Mouse (Mus musculus): Measurements from ENCODE around the gene Vnn1.

Gene Vnn1

DNA sequence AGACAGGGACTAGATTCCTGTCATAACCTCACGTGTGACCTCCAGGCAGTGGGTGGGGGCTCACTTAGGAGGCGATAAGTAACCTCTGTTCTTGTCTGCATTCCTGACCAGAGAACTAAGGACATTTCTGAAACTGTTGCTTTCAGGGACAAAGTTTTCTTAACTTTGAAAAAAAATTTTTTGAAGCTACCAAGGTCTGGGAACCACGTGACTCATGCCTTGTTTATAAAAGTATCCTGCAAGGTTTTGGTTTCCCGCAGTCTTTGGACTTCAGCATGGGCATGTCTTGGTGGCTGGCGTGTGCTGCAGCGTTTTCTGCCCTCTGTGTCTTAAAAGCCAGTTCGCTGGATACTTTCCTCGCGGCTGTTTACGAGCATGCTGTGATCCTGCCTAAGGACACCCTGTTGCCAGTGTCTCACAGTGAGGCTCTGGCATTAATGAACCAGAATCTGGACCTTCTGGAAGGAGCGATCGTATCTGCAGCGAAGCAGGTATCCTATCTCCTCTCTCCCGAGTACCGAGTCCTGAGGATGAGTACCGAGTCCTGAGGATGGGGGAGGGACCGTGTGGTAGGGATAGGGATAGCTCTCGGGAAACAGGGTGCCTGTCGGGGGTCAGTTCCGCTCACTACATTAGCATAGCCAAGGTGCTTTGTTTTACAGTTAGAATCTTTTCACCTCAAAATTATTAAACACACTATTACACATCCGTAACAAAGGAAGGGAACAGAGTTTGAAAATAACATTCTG is at the start of gene Vnn1:
Gene Vnn1 (plus strand): TSS at position 88 of the 749 bp plus-strand sequence.
- DNase-seq, result no peak

DNA sequence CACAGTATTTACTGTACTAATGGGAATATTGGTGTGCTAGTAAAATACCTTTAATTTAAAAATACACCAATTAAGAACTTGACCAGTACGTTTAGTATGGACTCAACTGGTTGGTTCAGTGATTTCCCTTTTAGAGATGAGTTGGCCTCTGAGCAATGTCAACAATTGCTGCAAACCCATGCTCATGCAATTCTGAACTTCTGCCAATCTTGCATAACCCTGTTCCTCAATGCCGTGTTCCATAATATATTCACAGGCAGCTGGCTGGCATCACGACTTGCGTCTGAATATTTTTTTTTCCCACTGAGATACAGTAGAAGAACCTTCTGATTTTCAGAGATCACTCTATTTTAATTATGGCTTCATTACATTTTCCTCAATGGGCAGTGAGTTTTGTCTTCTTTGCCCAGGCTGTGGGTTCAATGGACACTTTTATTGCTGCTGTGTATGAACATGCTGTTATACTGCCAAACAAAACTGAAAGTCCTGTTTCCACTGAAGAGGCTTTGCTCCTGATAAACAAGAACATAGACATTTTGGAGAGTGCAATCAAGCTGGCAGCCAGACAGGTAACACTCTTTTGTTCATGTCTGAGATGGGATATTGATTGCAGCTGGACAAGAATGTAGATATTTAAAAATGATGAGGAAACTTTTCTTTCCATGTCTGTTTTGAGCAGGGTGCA is 43.1 kb upstream of the Vnn1 start, which contains the start of gene Vnn3:
Gene Vnn3 (plus strand): TSS at position 235 of the 685 bp plus-strand sequence.
- DNase-seq, result no peak

DNA sequence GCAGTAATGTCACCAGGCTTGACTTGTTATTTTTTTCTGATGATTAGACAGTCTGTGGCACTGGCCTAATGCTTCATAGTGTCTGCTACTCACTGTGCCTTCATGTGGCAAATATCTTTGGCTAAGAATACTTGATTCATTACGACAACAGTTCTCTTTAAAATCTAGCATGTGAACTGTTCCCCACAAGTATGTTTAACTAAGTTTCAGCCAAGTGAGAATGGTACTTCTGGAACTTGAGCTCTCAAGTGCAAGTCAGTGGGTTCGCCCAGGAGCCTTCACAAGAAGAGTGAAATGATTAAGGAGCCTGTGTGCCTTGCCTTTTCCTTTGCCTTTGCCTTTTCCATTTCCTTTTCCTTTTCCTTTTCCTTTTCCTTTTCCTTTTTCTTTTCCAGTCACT is 42.4 kb upstream of the Vnn1 start:
- no peak for DNase-seq

DNA sequence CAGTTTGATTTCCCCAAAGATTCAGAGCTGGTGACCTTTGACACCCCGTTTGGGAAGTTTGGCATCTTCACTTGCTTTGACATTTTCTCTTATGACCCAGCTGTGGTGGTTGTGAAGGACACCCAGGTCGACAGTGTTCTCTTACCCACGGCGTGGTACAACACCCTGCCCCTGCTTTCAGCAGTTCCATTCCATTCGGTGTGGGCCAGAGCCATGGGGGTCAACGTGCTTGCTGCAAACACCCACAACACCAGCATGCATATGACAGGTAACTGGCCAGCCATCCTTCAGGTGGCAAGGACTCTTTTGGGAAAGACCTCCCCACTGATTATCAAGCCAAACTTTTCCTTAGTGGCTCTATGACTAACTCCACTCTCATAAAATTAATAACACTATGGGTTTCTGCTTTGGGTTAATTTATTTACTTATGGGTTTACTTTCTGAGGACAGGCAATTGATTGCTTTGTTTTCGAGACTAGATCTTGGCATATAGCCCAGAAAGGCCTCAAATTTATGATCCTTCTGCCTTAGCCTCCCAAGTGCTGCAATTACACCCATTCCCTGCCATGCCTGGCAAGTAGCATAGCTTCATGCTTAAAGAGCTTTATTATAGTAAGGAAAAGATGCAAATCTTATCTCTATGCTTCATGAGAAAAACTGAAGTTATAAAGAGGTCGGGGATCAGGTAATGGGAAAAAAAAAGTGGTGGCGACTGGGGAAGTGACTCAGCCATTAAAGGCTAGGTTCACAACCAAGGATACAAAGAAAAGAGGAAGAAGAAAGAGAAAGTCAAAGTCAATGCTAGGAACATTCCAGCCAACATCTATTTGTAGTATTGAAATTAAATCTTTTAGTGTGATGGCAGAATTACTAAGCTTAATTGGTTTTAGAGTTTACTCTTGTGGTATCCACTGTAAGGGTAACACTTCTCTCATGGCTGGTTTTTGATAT is 29.9 kb upstream of the Vnn1 start:
- DNase-seq, result no peak

DNA sequence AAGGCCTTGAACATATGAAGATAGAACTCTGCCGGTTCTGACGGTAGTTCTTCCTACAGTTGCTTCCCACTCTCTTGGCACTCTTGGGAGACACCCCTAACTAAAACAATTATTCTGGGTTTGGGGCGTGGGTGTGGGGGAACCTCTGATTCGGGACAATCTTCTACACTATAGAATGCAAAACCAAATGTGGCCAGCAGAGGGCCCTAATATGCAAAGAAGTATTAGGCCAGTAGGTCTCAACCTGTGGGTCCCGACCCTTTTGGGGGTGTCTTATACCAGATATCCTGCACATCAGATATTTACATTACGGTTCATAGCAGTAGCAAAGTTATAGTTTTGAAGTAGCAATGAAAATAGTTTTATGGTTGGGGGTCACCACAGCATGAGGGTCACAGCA is 13.8 kb upstream of the Vnn1 start:
- DNase-seq, result no peak

DNA sequence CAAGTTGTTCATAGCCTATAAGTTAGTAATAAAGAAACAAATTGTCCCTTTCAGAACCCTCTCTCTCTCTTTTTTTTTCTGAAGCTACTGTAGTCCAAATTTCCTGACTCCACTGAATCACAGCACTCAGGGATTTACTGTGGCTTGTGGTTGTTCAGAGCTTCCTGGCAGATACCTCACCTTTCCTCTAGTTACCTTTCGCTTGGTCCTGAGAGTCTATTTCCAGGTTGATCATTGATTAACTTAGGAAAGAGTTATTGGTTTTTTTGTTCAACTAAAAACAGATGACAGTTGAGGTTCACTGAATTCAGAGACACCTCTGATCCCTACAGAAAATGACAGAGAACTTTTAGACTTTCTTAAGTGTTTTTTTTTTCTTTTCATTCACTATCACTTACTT is 9.6 kb upstream of the Vnn1 start:
- no peak for DNase-seq

GRCm38 (mm10) chr10:23886060-23886459 is 8.4 kb upstream of the Vnn1 start:
- DNase-seq, result no peak

DNA sequence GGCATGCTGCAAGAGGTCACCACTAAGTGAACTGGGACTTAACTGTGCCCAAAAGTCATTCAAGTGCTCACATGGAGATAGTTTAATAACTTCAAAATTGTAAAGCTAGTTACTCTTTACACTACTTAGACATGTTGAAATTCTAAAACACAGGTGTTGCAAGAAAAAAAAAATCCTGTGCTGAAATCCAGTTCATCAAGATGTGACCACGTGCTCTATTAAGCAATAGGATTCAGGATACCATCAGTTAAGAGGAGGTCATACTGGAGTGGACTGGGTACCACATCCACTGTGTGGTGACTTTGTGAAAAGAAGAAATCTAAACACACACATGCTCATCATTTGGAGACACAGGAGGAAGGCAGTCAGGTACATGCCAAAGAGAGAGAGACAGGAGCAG is 1.5 kb upstream of the Vnn1 start:
- no peak for DNase-seq

GRCm38 (mm10) chr10:23895376-23895775 is 888 bp downstream of the Vnn1 start:
- no peak for DNase-seq

GRCm38 (mm10) chr10:23901119-23901518 is 6.6 kb downstream of the Vnn1 start:
- no peak for DNase-seq

DNA sequence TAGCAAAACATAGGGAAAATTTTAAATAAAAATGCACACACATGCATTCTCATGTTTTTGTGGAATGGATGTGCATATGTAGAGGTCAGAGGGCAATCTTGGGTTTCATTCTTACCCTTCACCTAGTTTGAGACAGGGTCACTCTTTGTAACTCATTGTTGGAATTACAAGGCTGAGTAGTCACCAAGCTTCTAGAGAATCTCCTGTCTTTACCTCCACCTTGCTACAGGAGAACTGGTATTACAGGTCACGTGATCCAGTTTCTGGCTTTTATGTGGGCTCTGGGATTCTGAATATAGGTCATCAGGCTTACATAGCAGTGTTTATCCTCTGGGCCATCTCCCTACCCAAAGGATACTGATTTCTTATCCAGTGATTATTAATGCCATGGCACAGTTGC is 11.2 kb downstream of the Vnn1 start:
- no peak for DNase-seq

GRCm38 (mm10) chr10:23920056-23920455 is 25.6 kb downstream of the Vnn1 start, which contains the start of gene Taar1:
Gene Taar1 (plus strand): TSS chr10:23920356.
- DNase-seq, result no peak

GRCm38 (mm10) chr10:23922468-23922867 is 28.0 kb downstream of the Vnn1 start:
- no peak for DNase-seq

DNA sequence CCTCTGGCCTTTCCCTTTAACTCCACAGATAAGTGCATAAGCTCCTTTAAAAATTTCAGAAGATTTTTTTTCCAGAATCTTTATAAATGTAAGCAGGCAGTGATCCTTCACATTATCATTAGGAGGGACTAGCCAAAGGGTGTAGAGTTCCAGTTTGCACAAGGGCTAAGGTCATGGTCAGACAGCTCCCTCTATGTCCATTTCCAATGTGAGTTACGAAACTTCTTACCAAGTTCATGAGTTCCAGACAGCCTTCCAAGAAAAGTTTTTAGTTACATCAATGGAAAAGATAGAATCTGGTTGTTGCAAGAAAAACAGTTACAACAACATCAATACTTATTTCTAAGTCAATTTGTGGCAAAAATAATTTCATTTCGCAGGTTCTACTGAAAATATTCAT is 29.5 kb downstream of the Vnn1 start:
- no peak for DNase-seq

DNA sequence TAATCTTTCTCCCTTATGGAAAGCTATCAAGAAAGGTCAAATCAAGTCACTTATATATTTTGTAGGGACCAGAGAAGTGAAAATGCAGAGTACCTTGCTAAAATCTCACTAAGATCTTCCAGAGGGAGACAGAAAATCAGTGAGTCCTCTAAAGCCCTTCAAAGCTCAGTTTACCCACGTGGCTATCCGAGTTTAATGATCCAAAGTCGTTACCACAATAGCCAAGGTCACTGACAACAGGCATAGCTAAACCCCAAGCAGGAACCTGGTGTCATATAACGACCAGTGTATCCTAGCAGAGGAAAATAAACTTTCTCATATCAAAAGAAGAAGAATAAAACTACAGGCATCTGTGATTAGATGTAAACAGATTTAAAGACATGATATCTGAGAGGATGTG is 43.1 kb downstream of the Vnn1 start:
- DNase-seq, result no peak

DNA sequence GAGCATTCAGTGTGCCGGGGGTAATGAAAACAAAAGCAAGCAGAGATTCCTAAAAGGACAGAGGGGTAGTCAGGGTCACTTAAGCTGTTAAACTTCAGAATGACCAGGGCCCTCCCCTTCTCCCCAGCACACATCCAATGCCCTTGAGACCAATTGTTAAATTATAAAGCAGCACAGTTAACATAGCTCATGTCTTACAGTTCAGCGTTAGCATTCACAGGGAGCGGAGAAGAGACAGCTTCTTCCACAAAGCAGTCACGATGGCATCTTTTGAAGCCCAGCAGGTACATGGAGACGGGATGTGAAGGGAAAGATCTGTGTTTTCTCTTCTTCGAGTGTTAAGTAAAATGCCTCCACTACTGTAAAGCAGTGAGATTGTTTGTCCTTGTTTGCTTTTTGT is 43.8 kb downstream of the Vnn1 start, which contains the start of gene Taar2:
Gene Taar2 (plus strand): TSS at position 261 of the 400 bp plus-strand sequence.
- no peak for DNase-seq

GRCm38 (mm10) chr10:23942465-23942864 is 48.0 kb downstream of the Vnn1 start:
- no peak for DNase-seq

DNA sequence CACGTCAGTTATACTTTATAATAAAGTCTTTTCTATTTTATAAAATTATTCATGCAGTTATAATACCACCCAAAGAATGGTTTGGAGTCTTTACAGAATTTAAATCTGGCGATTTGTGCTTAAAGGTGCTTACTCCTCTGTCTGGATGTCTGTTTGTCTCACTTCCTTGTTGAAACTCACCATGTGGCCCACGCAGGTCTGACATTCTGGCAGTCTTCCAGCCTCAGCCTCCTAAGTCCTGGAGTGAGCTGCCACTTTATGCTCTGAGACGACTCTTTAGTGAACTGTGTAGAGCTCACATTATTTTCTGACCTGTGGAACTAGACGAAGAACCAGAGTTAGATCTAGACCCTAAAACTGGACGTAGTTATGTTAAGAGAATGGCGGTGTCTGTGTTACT is 53.5 kb downstream of the Vnn1 start:
- no peak for DNase-seq

- DNase-seq, result no peak
Observed at GRCm38 (mm10) chr10:23949508-23950005, 55.1 kb downstream of the Vnn1 start, which contains the start of gene Taar3. Gene Taar3 (plus strand): TSS chr10:23949558.

DNA sequence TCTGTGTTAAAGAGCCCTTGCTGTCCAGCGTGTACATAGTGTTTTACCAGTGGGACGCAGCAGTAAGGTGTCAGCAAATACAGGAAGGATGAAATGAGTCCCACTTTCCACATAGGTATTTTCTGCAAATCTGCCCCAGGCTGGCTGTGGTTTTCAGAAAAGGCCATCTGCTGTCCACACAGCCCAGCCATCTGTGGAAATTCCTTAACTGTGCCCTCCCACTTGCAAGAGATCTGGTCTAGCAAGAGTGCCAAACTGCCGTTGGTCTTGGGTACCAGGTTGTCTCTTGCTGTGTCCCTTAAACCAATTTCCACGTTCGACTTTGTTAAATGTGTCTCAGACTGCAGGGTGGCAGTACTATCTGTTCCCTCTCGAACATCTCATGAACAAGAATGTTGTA is 57.2 kb downstream of the Vnn1 start:
- peak; percentile 75 for DNase-seq

All from cerebellum, adult 9-11 months (tissue).